Mouse (Mus musculus): ENCODE results near the gene Insig1.
A peak's percentile ranks its signal among the peaks of the same experiment; 100 is the strongest.

Insig1 gene

DNA sequence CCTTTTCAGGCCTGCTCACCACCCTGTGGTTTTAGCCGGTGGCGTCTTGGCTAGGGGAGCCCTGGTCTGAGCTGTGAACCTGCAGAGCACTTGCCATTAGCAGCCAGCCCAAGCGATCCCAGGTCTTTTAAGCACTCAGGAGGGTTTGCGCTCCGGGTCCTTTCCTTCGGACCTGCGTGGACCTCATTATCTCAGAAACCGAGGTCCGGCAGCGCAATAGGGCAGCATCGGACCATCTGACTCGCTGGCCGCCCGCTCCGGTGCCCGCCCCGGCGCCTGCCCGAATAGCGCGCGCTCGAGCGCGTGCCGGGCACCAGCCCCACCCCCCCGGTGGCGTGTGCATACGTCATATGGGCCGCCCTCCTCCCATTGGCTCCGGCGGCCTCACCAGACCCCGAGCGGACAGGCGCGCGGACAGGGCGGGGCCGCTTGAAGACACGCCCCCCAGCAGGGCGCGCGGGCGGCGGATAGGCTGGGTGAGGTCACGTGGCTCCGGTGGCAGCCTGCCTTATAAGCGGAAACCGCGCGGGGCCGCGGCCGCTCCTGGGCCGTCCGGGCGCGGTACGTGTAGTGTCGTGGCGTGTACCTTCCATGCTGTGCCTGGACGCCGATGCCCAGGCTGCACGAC lies at the start of gene Insig1:
Gene Insig1 (plus strand): TSS at position 536 of the 628 bp plus-strand sequence.
- peak; percentile 98 for DNase-seq (ENCODE audit: low spot score)

GRCm38 (mm10) chr5:28023452-28023851 lies 47.7 kb upstream of the Insig1 start:
- no peak for DNase-seq (ENCODE audit: low spot score)

DNA sequence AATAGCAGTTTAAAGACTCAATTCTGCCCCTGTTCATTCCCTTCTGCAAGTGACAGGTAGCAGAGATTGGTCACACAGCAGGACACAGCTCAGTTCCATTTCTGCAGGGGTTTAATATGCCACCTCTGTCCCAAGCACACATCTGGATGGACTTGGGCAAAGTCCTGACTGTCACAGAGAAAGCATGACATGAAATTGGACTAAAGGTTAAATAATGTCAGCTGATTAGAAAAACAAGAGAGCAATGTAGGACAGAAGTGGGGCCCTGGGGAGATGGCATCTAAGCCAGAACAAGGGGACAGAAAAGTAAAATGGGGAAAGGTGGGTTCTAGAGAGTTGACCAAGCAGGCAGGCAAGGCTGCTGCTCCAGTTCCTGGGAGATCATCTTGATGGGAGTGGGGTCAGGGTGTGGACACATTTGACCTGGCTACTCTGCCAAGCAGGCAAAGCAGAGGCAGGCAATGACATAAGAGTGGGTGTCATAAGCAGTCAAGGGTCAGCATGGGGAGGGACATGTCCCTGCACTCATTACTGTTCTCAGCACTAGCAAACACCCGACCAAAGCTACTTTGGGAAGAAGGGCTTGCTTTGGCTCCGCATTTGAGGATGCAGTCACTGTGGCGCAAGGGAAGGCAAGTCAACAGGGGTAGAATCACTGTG lies 39.5 kb upstream of the Insig1 start:
- no peak for DNase-seq (ENCODE audit: low spot score)

DNA sequence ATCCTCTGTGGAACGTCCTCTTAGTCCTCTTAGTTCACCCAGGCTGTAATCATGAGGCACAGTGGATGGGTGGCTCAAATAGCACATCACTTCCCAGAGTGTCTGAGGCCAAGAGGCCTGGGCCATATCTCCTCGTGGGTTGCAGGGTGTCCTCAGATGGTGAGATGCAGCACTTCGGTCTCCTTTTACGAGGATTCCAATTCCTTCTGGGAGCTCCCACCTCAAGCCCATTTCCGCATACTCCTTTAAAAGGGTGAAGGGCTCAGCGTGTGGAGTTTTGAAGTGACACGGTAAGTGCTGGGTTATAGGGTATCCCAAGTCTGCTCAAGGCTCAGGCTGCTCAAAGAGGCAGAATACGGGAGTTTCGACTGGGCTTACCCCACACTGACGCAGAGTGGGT lies 38.3 kb upstream of the Insig1 start:
- no peak for DNase-seq (ENCODE audit: low spot score)

DNA sequence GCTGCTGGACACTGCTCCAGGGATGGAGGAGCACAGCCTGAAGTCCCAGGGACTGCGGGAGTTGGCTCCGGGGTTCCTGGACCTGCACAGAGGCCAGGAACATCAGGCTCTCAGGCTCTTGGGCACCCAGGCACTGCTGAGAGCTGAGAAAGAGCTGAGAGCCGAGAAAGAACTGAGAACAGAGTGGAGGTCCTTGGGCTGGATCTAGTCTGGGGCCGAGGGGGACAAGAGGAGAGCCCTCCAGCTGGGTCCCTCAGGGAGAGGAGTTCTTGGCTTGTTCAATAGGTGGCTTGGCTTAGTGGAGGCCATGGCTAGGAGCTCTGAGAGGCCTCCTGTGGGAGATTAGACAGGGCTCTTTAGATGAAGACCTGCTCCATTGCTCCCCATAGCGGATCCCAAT lies 37.9 kb upstream of the Insig1 start:
- DNase-seq (ENCODE audit: low spot score), result no peak

DNA sequence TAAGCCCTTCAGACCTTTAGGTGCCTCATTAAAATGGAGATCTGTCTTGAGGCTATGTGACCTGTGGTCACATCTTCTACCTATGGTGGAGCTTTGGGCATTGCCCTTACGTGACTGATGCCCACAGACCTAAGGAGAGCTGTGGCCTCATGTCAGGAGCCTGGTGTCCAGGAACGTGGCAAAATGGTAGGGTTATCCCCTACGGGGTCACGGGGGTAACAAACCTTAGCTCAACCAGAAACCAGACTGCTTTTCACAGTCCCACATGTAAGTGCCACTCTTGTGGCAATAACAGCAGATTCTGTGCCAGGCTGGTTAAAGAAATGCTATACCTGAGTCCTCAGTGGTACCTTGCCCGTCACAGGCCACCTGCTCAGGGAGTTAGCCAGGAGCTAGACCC lies 37.3 kb upstream of the Insig1 start:
- no peak for DNase-seq (ENCODE audit: low spot score)

DNA sequence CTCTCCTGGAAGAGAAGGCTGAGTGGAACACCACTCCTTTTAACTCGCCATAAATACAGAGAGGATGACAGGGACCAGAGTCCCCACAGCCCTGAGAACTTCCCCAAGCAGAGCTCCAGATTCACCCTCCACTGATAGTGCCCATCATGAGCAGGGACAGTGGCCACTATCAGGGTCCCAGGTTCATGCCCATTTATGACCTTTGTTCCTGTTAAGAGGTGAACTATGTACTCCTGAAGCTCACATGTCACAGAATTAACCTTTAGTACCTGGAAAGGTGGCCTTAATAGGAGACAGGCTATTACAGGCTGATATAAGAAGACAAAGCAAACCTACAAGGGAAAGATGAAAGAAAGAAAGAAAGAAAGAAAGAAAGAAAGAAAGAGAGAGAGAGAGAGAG lies 35.2 kb upstream of the Insig1 start:
- no peak for DNase-seq (ENCODE audit: low spot score)

DNA sequence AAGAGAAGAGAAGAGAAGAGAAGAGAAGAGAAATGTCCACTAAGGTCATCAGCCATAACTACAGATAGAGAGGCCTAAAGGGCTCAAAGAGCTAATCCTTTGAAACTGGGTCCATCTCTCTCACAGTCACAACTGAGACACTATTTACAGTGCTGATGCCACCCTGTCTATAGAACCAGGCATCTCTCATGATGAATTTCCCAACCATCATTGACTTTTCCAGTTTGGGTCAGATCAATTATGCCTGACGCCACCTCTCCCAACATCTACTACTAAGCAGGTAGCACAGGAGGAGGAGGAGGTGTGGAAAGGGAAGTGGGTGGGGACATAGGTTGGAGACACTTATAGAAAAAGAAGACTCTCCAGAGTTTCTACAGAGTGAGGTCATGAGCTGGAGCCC lies 34.6 kb upstream of the Insig1 start:
- DNase-seq (ENCODE audit: low spot score), result no peak

- DNase-seq (ENCODE audit: low spot score), result peak; percentile 44
These were observed 34.0 kb upstream of the Insig1 start for GRCm38 (mm10) chr5:28037172-28037591.

DNA sequence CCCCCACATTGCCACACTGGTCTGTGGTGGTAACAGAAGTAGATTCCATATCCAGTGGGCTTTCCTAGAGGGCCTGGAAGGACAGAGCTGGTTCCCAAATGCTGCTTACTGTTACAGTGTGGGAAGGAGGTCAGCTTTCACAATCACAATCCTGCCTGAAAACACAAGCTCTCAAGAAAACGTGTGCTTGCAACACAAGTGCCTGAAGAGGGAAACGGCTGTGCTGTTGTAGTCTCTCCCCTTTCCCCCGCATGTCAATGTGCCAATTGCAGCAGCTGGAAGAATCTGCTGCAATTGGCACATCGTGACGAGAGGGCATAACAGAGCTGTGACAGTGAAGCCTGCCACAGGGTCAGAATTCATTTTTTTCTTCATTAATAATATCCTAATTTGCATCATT lies 33.5 kb upstream of the Insig1 start:
- peak; percentile 11 for DNase-seq (ENCODE audit: low spot score)

- DNase-seq (ENCODE audit: low spot score), result peak; percentile 64
These were observed 33.0 kb upstream of the Insig1 start for GRCm38 (mm10) chr5:28038115-28038514.

DNA sequence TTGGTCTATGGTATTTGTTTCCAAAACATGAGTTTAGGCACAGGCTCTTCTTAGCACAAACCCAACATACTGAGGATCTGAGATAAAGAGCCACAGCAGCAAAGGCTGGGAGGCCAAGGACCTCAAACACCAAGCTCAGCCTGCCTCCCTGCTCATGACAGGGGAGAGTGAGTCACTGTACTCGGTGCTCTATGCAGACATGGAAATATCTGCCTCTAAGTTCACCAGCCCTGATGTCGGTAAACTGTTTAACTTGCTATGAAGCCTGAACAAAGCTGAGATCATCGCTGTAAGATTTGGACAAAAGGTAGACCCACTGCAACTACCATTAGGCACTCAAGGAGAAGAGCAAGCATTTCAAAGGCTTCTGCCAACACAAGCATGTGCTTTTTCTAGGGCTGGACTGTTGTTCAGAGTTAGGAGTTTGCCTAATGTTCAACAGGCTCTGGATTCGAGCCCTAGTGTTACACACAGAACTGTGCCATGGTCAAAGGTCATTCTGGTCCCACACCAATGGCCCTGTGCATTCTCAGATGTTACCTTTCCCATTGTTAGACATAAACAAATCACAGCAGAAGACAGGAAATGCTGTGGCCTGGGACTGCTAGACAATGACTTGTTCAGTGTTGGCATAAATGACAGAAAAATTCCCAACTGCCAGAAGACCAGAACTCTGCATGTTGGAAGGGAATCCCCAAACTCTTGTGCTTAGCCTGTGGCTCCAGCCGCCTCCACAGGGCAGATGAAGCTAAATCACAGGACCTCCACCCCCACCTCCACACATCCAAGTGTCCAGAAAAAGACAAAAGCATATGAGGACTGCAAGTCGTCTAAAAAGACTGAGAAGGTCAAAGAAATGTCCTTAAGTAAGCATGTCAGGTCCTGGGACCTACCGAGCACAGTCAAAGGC lies 31.2 kb upstream of the Insig1 start:
- no peak for DNase-seq (ENCODE audit: low spot score)

DNA sequence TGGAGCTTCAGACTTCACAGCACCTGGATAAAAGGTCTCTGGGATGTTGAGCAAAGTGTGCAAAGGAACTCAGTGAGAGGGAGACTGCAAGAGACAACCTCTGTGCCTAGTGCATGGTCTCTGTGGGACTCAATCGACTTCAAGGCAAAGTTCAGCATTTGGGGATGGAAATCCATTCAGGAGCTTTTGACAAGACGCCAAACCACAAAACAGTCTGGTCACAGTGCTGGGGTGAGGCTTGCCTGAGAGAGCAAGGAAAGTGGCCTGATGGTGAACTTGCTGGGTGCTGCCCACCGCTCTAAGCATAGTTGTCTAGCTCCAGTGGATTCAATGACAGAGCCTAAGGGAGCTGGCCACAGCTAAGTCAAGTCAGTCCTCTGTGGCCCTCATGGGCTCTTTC lies 30.4 kb upstream of the Insig1 start:
- no peak for DNase-seq (ENCODE audit: low spot score)

DNA sequence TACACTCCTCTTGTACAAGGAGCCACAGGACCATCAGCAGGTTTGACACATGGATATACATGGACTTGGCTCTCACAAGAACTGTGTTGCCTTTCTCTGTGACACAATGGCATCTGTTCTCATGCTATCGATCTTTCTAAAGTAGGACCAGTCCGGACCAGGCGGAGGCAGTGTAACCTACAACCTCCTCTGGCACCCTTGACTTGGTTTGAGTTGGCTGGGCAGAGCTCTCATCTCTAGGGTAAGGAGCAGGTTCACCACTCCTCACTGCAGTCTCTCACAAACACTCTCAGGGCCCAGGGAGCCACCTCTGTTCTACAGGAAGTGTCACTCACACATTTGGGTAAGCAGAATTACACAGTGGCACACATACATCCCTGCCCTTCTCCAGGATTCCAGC lies 29.1 kb upstream of the Insig1 start:
- no peak for DNase-seq (ENCODE audit: low spot score)

- DNase-seq (ENCODE audit: low spot score), result no peak
These were observed 28.4 kb upstream of the Insig1 start for GRCm38 (mm10) chr5:28042779-28043178.

- no peak for DNase-seq (ENCODE audit: low spot score)
These were observed 27.8 kb upstream of the Insig1 start for GRCm38 (mm10) chr5:28043386-28043785.

- DNase-seq (ENCODE audit: low spot score), result no peak
These were observed 24.2 kb upstream of the Insig1 start for GRCm38 (mm10) chr5:28046966-28047365.

- DNase-seq (ENCODE audit: low spot score), result no peak
These were observed 23.2 kb upstream of the Insig1 start for GRCm38 (mm10) chr5:28047961-28048360.

GRCm38 (mm10) chr5:28055450-28055849 lies 15.7 kb upstream of the Insig1 start:
- no peak for DNase-seq (ENCODE audit: low spot score)

DNA sequence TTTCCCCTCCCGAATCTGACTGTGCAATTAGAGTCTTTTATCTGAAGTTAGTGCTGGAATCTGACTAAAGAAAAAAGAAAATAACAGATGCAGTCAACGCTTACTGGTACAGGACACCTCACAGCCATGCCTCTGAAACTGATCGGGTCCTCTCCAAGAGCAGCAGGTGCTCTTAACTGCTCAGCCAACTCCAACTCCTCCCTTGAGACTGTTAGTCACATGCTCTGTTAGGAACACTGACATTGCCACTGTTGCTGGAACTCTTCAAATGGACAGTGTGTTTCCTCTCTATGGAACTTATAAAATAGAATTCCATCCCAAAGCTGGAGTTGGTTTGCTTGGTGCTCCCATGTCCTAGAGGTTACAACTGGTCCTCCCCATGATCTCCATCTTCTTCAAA lies 14.3 kb upstream of the Insig1 start:
- DNase-seq (ENCODE audit: low spot score), result no peak

- no peak for DNase-seq (ENCODE audit: low spot score)
These were observed 10.7 kb upstream of the Insig1 start for GRCm38 (mm10) chr5:28060506-28060905.

DNA sequence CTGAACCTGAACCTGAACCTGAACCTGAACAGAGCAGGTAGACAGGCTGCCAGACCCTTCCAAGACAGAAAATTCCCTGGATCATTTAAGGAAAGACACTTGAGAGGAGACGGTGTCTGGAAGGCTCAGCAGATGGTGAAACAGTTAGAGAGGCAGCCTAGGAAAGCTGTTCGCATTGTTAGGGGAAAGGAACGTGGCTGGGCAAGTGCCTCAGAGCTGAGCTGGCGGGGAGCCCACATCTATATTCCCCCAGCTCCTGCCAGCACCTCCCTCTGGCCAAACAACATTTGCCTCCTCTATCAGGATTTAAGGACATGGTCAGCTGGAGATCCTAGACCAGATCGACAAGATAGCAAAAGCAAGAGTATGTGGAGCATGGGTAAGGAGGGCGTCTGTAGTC lies 10.2 kb upstream of the Insig1 start:
- DNase-seq (ENCODE audit: low spot score), result no peak
